Mouse (Mus musculus) adrenal gland, adult (tissue): ENCODE data around the gene Plet1.

Experiments used
- DNase-seq, 2 experiments: peaks; one replicate each; pipeline ENCODE4 v3.0.0; 2022 to 2023; ENCODE audit warnings: low spot score in 1 of 2; ENCODE audit not compliant: inconsistent age in 2 of 2

Plet1 gene

GRCm38 (mm10) chr9:50495405-50496150 lies 1.3 kb downstream of the Plet1 start:
- DNase-seq = no peak

- DNase-seq = no peak
Measured at GRCm38 (mm10) chr9:50496151-50496505, 1.8 kb downstream of the Plet1 start.

- DNase-seq = no peak
Measured at GRCm38 (mm10) chr9:50496546-50496945, 2.2 kb downstream of the Plet1 start.

- no peak for DNase-seq
Measured at GRCm38 (mm10) chr9:50497076-50497475, 2.8 kb downstream of the Plet1 start.

GRCm38 (mm10) chr9:50497536-50497935 lies 3.2 kb downstream of the Plet1 start:
- DNase-seq = peak in 1 of 2 experiments; percentile 61

GRCm38 (mm10) chr9:50498815-50499214 lies 4.5 kb downstream of the Plet1 start:
- DNase-seq = no peak

GRCm38 (mm10) chr9:50499781-50500180 lies 5.5 kb downstream of the Plet1 start:
- no peak for DNase-seq

- DNase-seq = no peak
Measured at GRCm38 (mm10) chr9:50500467-50500973, 6.2 kb downstream of the Plet1 start.

- DNase-seq = no peak
Measured at GRCm38 (mm10) chr9:50500974-50501501, 6.7 kb downstream of the Plet1 start.

GRCm38 (mm10) chr9:50502949-50503348 lies 8.6 kb downstream of the Plet1 start:
- no peak for DNase-seq

GRCm38 (mm10) chr9:50505405-50505804 lies 11.1 kb downstream of the Plet1 start:
- DNase-seq = peak in 1 of 2 experiments; percentile 49

GRCm38 (mm10) chr9:50507570-50507969 lies 13.2 kb downstream of the Plet1 start:
- peak in 1 of 2 experiments; percentile 56 for DNase-seq

- peak in 1 of 2 experiments; percentile 53 for DNase-seq
Measured at GRCm38 (mm10) chr9:50515462-50515861, 21.1 kb downstream of the Plet1 start.

- peak in 1 of 2 experiments; percentile 53 for DNase-seq
Measured at GRCm38 (mm10) chr9:50518781-50519180, 24.5 kb downstream of the Plet1 start.

- DNase-seq = no peak
Measured at GRCm38 (mm10) chr9:50520748-50521147, 26.4 kb downstream of the Plet1 start.

GRCm38 (mm10) chr9:50521562-50521961 lies 27.2 kb downstream of the Plet1 start:
- DNase-seq = peak in 1 of 2 experiments; percentile 23

- peak in 1 of 2 experiments; percentile 36 for DNase-seq
Measured at GRCm38 (mm10) chr9:50522574-50522973, 28.2 kb downstream of the Plet1 start.

GRCm38 (mm10) chr9:50524936-50525335 lies 30.6 kb downstream of the Plet1 start:
- DNase-seq = peak in 1 of 2 experiments; percentile 66

- no peak for DNase-seq
Measured at GRCm38 (mm10) chr9:50525585-50525984, 31.3 kb downstream of the Plet1 start.

GRCm38 (mm10) chr9:50527860-50528259 lies 33.5 kb downstream of the Plet1 start:
- no peak for DNase-seq

- peak; percentile 97 to 99 for DNase-seq
Measured at GRCm38 (mm10) chr9:50528293-50528892, 34.1 kb downstream of the Plet1 start, which contains the start of gene Pts. TSS of gene Pts (minus strand) at chr9:50528724.

- peak in 1 of 2 experiments; percentile 69 for DNase-seq
Measured at GRCm38 (mm10) chr9:50530890-50531289, 36.6 kb downstream of the Plet1 start.
